Mouse (Mus musculus) thymus, adult 2 months (tissue): Measurements from ENCODE around the gene Abcb1a. TPM values are rescaled to one million over a fixed set of nuclear protein-coding genes. Genes with fewer than 3 reads are reported as not detected.

Experiments
- DNase-seq: peaks from one replicate; pipeline ENCODE4 v3.0.0; 2021
- H3K27ac ChIP-seq: fragments of 200-500 bp; 2 replicates; pipeline ENCODE4 v1.5.1; 2012; ENCODE audit warnings: low read length, control low read depth; ENCODE audit not compliant: control insufficient read depth, insufficient read depth
- H3K27me3 ChIP-seq: fragments of 200-500 bp; 2 replicates; pipeline ENCODE4 v1.6.1; 2012; ENCODE audit warnings: mild to moderate bottlenecking, low read length, moderate library complexity, mixed read lengths; ENCODE audit not compliant: control insufficient read depth, insufficient read depth
- H3K36me3 ChIP-seq: fragments of 200-500 bp; 2 replicates; pipeline ENCODE4 v1.6.1; 2012; ENCODE audit warnings: mild to moderate bottlenecking, low read length, moderate library complexity; ENCODE audit not compliant: control insufficient read depth, insufficient read depth
- H3K4me1 ChIP-seq: fragments of 200-500 bp; replicated peaks from 2 replicates; pipeline ENCODE4 v1.6.1; 2012; ENCODE audit warnings: low read length; ENCODE audit not compliant: control insufficient read depth, insufficient read depth
- H3K4me3 ChIP-seq: fragments of 200-500 bp; 2 replicates; pipeline ENCODE4 v1.5.1; 2012; ENCODE audit warnings: mild to moderate bottlenecking, low read length, control low read depth, moderate library complexity; ENCODE audit not compliant: control insufficient read depth, insufficient read depth
- CTCF ChIP-seq: fragments of 200-500 bp; IDR thresholded peaks from 2 replicates; pipeline ENCODE4 v1.5.1; 2012; ENCODE audit warnings: mild to moderate bottlenecking, control low read depth, low read length, moderate library complexity, borderline replicate concordance; ENCODE audit not compliant: control insufficient read depth, poor library complexity, insufficient read depth; ENCODE audit errors: extremely low read depth
- POLR2A ChIP-seq: fragments of 200-500 bp; IDR thresholded peaks from 2 replicates; pipeline ENCODE4 v1.6.1; 2012; ENCODE audit warnings: mild to moderate bottlenecking, low read length, control low read depth, moderate library complexity; ENCODE audit not compliant: control insufficient read depth, poor library complexity, insufficient read depth; ENCODE audit errors: extremely low read depth
- WGBS: fragments of 180-500 bp; shearing (Covaris S2); methylation state at CpG from one replicate; pipeline ENCODE4 v1.1.7; 2018; 5-methylcytosine and 5-hydroxymethylcytosine counted together
- polyA plus RNA-seq: library from polyadenylated mRNA; depleted of rRNA; stranded (reverse); fragments of >200 nt; gene quantifications from 2 replicates; pipeline ENCODE4 v1.2.3, GENCODE M21; 2012

Abcb1a gene
- polyA plus RNA-seq, 1 experiment = 1.2 TPM

DNA sequence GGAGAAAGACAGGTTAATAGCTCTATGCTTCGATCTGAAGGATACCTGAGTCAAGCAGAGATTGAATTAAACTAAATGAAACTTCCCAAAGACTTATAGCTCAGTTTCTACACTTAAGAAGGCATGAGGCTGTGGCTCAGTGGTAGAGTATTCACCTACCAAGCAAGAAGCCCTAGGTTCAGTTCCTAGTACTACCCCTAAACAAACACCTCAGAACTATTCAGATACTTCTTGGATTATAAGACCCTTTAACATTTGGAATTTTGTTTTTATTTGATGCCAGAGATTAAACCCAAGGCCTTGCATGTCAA is 16.0 kb downstream of the Abcb1a start:
- Histone ChIP-seq H3K27me3 (no peaks in the 10 kb centered on the region), H3K4me1 (no peaks in the 10 kb centered on the region), H3K27ac (no peak overlapping the region), H3K36me3 (no peaks in the 10 kb centered on the region), H3K4me3 (no peak overlapping the region)
- WGBS = 2% methylated on average over 1 of the region's 1 CpGs
- TF ChIP-seq CTCF = no peak
- DNase-seq = no peak

DNA sequence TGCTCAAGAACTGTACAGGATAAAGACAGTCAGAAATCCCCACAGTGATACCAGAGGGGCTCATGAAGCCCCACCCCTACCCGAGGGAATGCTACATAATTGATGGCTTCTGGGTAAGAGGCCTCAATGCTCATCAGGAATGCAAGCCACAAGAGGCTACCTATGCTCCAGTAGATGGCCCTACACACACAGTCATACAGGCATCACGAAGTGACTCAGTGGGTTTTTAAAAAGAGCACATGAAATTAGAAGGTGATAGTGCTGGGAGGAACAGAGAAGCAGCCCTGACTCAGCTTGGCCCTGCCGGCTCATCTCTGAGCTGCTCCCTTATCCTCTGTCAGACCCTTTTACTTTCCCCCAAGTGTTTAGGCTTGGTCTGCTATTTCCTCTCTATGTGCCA is 21.3 kb downstream of the Abcb1a start:
- no peaks in the 10 kb centered on the region for H3K27me3 ChIP-seq
- no peaks in the 10 kb centered on the region for H3K4me1 ChIP-seq
- H3K36me3 ChIP-seq = no peaks in the 10 kb centered on the region
- DNase-seq = no peak
- no peak overlapping the region for H3K27ac ChIP-seq
- H3K4me3 ChIP-seq = no peak overlapping the region
- no peak for TF ChIP-seq CTCF
- TF ChIP-seq POLR2A = no peak
- 74% methylated on average over 3 of the region's 3 CpGs for WGBS

DNA sequence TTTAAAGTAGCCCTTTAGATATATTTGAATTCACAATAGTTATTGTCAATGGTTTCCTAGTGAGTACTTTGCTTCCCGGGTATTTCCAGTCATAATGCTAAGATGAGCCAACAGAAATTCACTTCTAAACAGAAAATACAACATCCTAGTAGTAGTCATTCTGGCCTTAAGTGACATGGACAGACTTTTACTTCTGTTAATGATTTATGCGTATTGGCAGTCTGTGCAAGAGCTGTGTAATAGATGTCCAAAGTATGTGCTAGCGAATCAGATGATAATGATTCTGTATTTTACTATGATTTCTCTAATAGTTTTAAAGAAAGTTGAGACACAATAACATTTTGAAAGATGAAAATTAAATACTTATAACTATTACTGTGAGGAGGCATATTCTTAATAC is 23.8 kb downstream of the Abcb1a start:
- 95% methylated on average over 3 of the region's 3 CpGs for WGBS
- H3K27me3 ChIP-seq = no peaks in the 10 kb centered on the region
- no peak overlapping the region for H3K4me3 ChIP-seq
- DNase-seq = no peak
- TF ChIP-seq POLR2A (no peak), CTCF (no peak)
- no peaks in the 10 kb centered on the region for H3K4me1 ChIP-seq
- no peak overlapping the region for H3K27ac ChIP-seq
- no peaks in the 10 kb centered on the region for H3K36me3 ChIP-seq

DNA sequence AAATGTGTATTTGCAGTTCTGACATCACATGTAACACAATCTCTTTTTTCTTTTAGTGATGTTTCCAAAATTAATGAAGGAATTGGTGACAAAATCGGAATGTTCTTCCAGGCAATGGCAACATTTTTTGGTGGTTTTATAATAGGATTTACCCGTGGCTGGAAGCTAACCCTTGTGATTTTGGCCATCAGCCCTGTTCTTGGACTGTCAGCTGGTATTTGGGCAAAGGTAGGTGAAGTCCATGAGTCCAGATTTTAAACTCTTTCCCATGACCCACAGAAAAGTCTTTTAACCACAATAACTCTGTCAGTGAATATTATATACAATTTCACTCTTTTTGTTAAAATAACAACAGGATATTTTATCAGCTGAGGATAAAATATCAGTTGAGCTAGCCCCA is 26.2 kb downstream of the Abcb1a start:
- Histone ChIP-seq H3K27me3 (no peaks in the 10 kb centered on the region), H3K4me3 (no peak overlapping the region), H3K4me1 (no peaks in the 10 kb centered on the region), H3K36me3 (no peaks in the 10 kb centered on the region), H3K27ac (no peak overlapping the region)
- WGBS = 88% methylated on average over 2 of the region's 2 CpGs
- DNase-seq = no peak
- TF ChIP-seq CTCF (no peak), POLR2A (no peak)

DNA sequence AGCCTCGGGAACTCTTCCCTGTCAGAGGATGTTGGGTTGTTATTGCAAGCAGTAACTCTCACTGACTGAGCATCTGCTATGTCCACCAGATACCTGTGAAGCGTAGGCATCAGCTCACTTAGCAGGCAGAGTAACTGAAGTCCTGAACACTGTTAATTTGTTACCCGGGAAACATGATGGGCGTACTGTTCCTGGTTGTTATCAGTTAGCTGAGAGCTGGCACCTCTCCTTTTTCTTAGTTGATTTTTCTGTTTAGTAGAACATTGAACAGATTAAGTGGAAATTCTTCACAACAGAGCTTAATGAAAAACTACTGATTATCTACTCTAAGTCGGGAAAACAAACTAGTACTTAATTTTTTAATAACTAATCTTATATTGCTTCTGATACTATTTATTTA is 27.7 kb downstream of the Abcb1a start:
- no peaks in the 10 kb centered on the region for H3K4me1 ChIP-seq
- 97% methylated on average over 5 of the region's 5 CpGs for WGBS
- no peak for TF ChIP-seq CTCF
- TF ChIP-seq POLR2A = no peak
- no peaks in the 10 kb centered on the region for H3K27me3 ChIP-seq
- H3K36me3 ChIP-seq = no peaks in the 10 kb centered on the region
- H3K4me3 ChIP-seq = no peak overlapping the region
- no peak for DNase-seq
- H3K27ac ChIP-seq = no peak overlapping the region

DNA sequence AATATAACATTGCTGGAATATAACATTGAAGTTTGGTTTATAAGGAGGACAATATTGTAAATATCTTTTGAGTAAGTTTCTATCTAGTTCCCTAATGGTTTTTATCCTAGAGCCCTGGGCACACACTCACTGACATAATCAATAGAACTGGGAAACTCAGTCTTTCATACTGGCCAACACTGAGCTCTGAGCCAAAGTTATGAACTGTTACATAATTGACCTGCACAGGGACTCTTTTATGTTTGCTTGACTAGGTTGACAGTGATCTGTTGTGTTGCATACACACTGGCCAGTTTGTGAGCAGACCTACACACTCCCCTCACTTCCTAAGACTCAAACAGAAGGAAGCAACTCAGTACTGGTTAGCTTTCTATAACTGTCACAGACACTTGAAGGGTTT is 56.2 kb downstream of the Abcb1a start:
- no peaks in the 10 kb centered on the region for H3K27me3 ChIP-seq
- no peaks in the 10 kb centered on the region for H3K36me3 ChIP-seq
- H3K4me1 ChIP-seq = no peaks in the 10 kb centered on the region
- H3K4me3 ChIP-seq = no peak overlapping the region
- TF ChIP-seq CTCF = no peak
- H3K27ac ChIP-seq = no peak overlapping the region
- no peak for DNase-seq

DNA sequence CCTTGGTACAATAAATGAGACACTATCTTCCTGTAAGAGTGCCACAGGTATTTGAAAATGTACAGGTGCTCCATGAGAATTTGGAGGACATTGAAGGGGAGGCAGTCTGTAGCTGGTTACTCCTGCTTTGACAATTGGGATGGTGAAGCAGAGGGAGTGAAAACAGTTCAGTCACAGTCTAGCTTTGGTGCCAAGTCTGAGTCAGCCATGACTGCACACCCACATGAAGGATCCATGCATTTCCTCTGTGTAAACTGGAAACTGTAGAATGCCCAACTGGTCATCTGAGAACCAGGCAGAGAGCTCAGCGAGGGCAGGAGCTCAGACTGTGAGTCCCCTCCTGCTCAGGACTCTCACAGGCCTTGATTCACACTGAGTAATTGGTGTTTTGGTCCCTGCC is 59.7 kb downstream of the Abcb1a start:
- TF ChIP-seq POLR2A = no peak
- no peak for TF ChIP-seq CTCF
- DNase-seq = no peak
- Histone ChIP-seq H3K36me3 (no peaks in the 10 kb centered on the region), H3K4me1 (no peaks in the 10 kb centered on the region), H3K4me3 (no peak overlapping the region), H3K27ac (no peak overlapping the region), H3K27me3 (no peaks in the 10 kb centered on the region)
- WGBS = 90% methylated on average over 1 of the region's 1 CpGs

DNA sequence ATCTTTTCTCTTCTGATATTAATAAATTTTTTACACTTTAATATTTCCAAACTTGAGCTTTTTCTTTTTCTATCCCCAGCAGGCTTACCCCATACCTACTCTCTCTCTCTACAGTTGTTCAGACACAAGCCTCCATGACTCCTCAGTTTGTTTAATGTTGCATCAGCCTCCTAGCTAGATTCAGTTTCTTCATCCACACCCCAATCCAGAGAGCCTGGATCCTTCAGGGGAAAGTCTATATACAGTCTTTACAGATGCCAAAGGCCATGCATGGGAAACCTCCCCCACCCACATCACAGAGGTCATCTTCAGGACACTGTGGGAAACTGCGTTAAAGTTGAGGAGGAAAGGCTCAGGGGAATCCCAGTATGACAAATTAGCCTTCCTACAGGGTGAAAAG is 62.3 kb downstream of the Abcb1a start:
- Histone ChIP-seq H3K27me3 (no peaks in the 10 kb centered on the region), H3K27ac (no peak overlapping the region), H3K4me1 (no peaks in the 10 kb centered on the region), H3K4me3 (no peak overlapping the region), H3K36me3 (no peaks in the 10 kb centered on the region)
- no peak for DNase-seq
- 80% methylated on average over 1 of the region's 1 CpGs for WGBS
- TF ChIP-seq POLR2A = no peak
- no peak for TF ChIP-seq CTCF
